Mouse (Mus musculus) myocyte (in vitro differentiated cells): ENCODE results near the gene Uaca.

ENCODE experiments used
- MYOD1 ChIP-seq, 3 experiments: IDR thresholded peaks; one replicate each; pipeline ENCODE4 v1.6.1; 2011; ENCODE audit warnings: control low read depth in 2 of 3, low read depth in 2 of 3, mild to moderate bottlenecking in 2 of 3, moderate library complexity in 1 of 3; ENCODE audit not compliant: insufficient read length in 2 of 3, control insufficient read depth in 1 of 3
- POLR2A ChIP-seq: IDR thresholded peaks from one replicate; pipeline ENCODE4 v1.6.1; 2011; ENCODE audit warnings: low read depth, mild to moderate bottlenecking, control low read depth, moderate library complexity; ENCODE audit not compliant: insufficient read length
- USF1 ChIP-seq: IDR thresholded peaks from one replicate; pipeline ENCODE4 v1.6.1; 2011; ENCODE audit warnings: low read depth, mild to moderate bottlenecking, control low read depth, moderate library complexity

DNA sequence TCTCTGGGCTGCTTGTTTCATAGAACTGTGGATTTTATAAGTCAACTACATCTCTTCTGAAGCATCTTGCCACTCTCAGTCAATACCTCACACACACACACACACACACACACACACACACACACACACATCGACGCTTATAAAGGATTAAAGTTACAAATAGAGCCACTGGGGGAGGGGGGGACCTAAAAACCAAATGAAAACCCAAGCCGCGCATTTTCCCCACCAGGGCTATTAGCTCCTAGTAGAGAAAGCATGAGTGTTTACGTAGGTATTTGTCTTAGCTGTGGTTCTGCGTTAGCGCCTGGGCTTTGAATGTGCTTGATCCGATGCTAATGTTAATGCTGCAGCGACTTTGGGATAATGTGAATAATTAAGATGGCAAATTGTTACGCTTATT, 4.7 kb downstream of the Uaca start:
- TF ChIP-seq POLR2A (no peak), MYOD1 (IDR thresholded peaks at IDR 0.05; ENCODE audit: control insufficient read depth in 1 of 3, insufficient read length in 2 of 3, low read depth in 2 of 3) (no peak), USF1 (no peak)
